In genomic region chr16:77401185-77401943, GRCm38 (mm10) we compare ENCODE assay signal across 9 mouse cellular contexts.
DNase-seq lines count a peak whose midpoint lies in the region; ATAC-seq and TF ChIP-seq lines count a peak whose summit lies in the region.
"Had no signal": no experiment of that assay in that cellular context is flagged by ENCODE, and none has a peak within 500 bp of the region (broad histone marks: within the 10 kb centered on the region; RNA-seq: fewer than 3 reads in every experiment).

No protein-coding gene starts in this region.

- H3K9ac ChIP-seq in stomach, embryonic 15.5 days, result no peak overlapping the region
- H3K9ac ChIP-seq: liver, embryonic 14.5 days had no signal

- peak overlapping the region; percentile 6; the same call in 1 of the 2 replicates for H3K27ac ChIP-seq in cerebellum, adult 2 months (ENCODE audit: insufficient read depth, low read length)
- peak overlapping the region; percentile 85 for H3K27ac ChIP-seq in left cerebral cortex, adult 2 months
- peak overlapping the region; percentile 76 for H3K27ac ChIP-seq in limb, embryonic 10.5 days
- peak overlapping the region; percentile 48; the same call in 1 of the 2 replicates for H3K27ac ChIP-seq in stomach, embryonic 15.5 days
- H3K27ac ChIP-seq: liver, embryonic 14.5 days had no signal

- no peaks in the 10 kb centered on the region for H3K4me1 ChIP-seq in cerebellum, adult 2 months (ENCODE audit: control insufficient read depth, insufficient read depth, low read length)
- H3K4me1 ChIP-seq in limb, embryonic 10.5 days, result peaks cover 67% of the 10 kb centered on the region
- peaks cover 19% of the 10 kb centered on the region for H3K4me1 ChIP-seq in stomach, embryonic 15.5 days

- intact Hi-C loops in left cerebral cortex, adult 2 months (cut with DNase I), result loop anchor here (5.0 kb wide), 1 partner anchor 164 kb away; no protein-coding TSS in a partner anchor
- intact Hi-C loops in left cerebral cortex, postnatal 14 days (cut with DNase I), result loop anchor here (5.0 kb wide), 1 partner anchor 69 kb away; no protein-coding TSS in a partner anchor

- no peak for TF ChIP-seq POLR2A in cerebellum, adult 2 months (IDR thresholded peaks at IDR 0.05; ENCODE audit: borderline replicate concordance, insufficient read depth, low read length)

- 0 out of 2 replicates have a peak overlapping the region, but pooled peaks have one; percentile 56 for H3K4me2 ChIP-seq in stomach, embryonic 15.5 days

- DNase-seq in cerebellum, adult 2 months, result no peak
- DNase-seq in left cerebral cortex, adult 2 months (ENCODE audit: extremely low spot score in 1 of 2, low spot score in 2 of 2), result no peak
- no peak for DNase-seq in left cerebral cortex, postnatal 14 days (ENCODE audit: low spot score in 2 of 2)
- no peak for DNase-seq in limb, embryonic 10.5 days (ENCODE audit: low spot score)
- no peak for DNase-seq in cerebellum, adult 18-20 months
- DNase-seq in embryo, embryonic 9.5 days (ENCODE audit: extremely low spot score), result no peak

- no peak for TF ChIP-seq CTCF in cerebellum, adult 2 months (IDR thresholded peaks at IDR 0.05; ENCODE audit: borderline replicate concordance, insufficient read depth, low read depth, low read length)
- no peak for TF ChIP-seq CTCF in left cerebral cortex, adult 2 months (IDR thresholded peaks at IDR 0.05)

- H3K27me3 ChIP-seq in cerebellum, adult 2 months (ENCODE audit: control insufficient read depth, insufficient read depth, low read length), result no peaks in the 10 kb centered on the region
- no peaks in the 10 kb centered on the region for H3K27me3 ChIP-seq in limb, embryonic 10.5 days (ENCODE audit: low read depth, poor library complexity, severe bottlenecking)
- no peaks in the 10 kb centered on the region for H3K27me3 ChIP-seq in stomach, embryonic 15.5 days (replicated peaks)

- H3K9me3 ChIP-seq in limb, embryonic 10.5 days (replicated peaks), result no peaks in the 10 kb centered on the region
- no peaks in the 10 kb centered on the region for H3K9me3 ChIP-seq in stomach, embryonic 15.5 days

- WGBS in cerebellum, adult 2 months, result 86% methylated on average over 4 of the region's 4 CpGs
- WGBS in limb, embryonic 10.5 days, result 67% methylated on average over 4 of the region's 4 CpGs
- WGBS in stomach, embryonic 15.5 days, result 57% methylated on average over 4 of the region's 4 CpGs

- 0 out of 2 replicates have a peak, but pooled peaks cover 3% of the 10 kb centered on the region for H3K36me3 ChIP-seq in limb, embryonic 10.5 days
- H3K36me3 ChIP-seq in stomach, embryonic 15.5 days, result no peaks in the 10 kb centered on the region

- ATAC-seq in cerebellum, adult (ENCODE audit: insufficient number of reproducible peaks, low FRiP score, low TSS enrichment), result no peak
- no peak for ATAC-seq in stomach, embryonic 15.5 days (ENCODE audit: insufficient read depth, low FRiP score, low read depth)

- H3K4me3 ChIP-seq in cerebellum, adult 2 months (replicated peaks; ENCODE audit: insufficient read depth, low read depth, low read length), result no peak overlapping the region
- H3K4me3 ChIP-seq in left cerebral cortex, adult 2 months, result no peak overlapping the region
- no peak overlapping the region for H3K4me3 ChIP-seq in limb, embryonic 10.5 days
- no peak overlapping the region for H3K4me3 ChIP-seq in stomach, embryonic 15.5 days (replicated peaks)

Comparison
In these comparisons a context has a peak if more than half of its experiments do, and no peak if none do; other contexts are left out.
1. H3K27ac ChIP-seq: peak in every context shown above with its lines; median percentile 85 in left cerebral cortex, adult 2 months; 76 in limb, embryonic 10.5 days; 48 in stomach, embryonic 15.5 days; 6 in cerebellum, adult 2 months.